Mouse (Mus musculus): ENCODE measurements around the gene Slc47a2. TPM values are rescaled to one million over a fixed set of nuclear protein-coding genes. Genes with fewer than 3 reads are reported as not detected.
A peak's percentile ranks its signal among the peaks of the same experiment; 100 is the strongest.

Slc47a2 gene
- polyA plus RNA-seq, 1 experiment from 2014 or later: not detected

DNA sequence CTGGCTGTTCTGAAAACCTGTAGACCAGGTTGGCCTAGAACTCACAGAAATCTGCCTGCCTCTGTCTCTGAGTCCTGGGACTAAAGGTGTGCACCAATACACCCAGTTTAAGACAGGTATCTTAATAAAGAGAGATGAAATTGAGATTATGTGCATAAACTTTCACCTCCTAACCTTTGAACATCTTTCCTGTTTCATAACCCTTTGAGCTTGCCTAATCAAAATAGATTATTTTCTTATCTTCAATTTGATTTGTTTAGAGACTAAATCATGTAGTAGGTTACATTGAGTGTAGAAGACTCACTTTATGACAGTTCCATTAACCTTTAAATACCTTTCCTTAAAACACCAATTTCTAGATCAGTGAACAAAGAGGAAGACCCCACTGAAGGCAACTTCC, 71.0 kb downstream of the Slc47a2 start:
- no peaks in the 10 kb centered on the region for H3K4me1 ChIP-seq
- H3K9me3 ChIP-seq: no peaks in the 10 kb centered on the region
- H3K27ac ChIP-seq: no peak overlapping the region
- DNase-seq (ENCODE audit: low spot score): no peak
- no peaks in the 10 kb centered on the region; the same call in 1 of the 2 replicates for H3K27me3 ChIP-seq (ENCODE audit: insufficient read depth, poor library complexity, severe bottlenecking)
- no peaks in the 10 kb centered on the region for H3K36me3 ChIP-seq
- no peak overlapping the region for H3K4me3 ChIP-seq

DNA sequence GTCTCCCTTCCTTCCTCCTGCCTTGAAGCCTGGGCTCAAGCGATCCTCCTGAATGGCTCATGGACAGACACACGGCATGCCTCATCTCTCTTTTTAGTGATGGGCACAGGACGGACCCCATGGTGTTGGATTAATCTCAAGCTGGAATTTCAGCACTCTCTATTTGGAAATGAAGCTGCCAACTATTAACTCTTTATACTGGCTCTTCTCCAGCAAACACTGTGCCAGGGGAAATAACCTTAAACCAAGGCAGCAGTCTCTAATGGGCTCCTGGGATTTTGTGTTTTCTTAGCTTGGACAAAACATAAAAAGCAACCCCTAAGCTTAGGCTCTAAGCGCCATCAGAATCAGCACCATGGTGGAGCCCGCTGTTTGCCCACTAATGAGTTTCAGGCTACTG, 72.3 kb downstream of the Slc47a2 start:
- WGBS: 81% methylated on average over 5 of the region's 5 CpGs
- H3K27me3 ChIP-seq (ENCODE audit: insufficient read depth, poor library complexity, severe bottlenecking): no peaks in the 10 kb centered on the region; the same call in 1 of the 2 replicates
- H3K4me3 ChIP-seq: no peak overlapping the region
- H3K36me3 ChIP-seq: no peaks in the 10 kb centered on the region
- DNase-seq (ENCODE audit: low spot score): no peak
- peaks cover 6% of the 10 kb centered on the region; the same call in 1 of the 2 replicates for H3K4me1 ChIP-seq
- H3K9me3 ChIP-seq: no peaks in the 10 kb centered on the region
- no peak overlapping the region for H3K27ac ChIP-seq

DNA sequence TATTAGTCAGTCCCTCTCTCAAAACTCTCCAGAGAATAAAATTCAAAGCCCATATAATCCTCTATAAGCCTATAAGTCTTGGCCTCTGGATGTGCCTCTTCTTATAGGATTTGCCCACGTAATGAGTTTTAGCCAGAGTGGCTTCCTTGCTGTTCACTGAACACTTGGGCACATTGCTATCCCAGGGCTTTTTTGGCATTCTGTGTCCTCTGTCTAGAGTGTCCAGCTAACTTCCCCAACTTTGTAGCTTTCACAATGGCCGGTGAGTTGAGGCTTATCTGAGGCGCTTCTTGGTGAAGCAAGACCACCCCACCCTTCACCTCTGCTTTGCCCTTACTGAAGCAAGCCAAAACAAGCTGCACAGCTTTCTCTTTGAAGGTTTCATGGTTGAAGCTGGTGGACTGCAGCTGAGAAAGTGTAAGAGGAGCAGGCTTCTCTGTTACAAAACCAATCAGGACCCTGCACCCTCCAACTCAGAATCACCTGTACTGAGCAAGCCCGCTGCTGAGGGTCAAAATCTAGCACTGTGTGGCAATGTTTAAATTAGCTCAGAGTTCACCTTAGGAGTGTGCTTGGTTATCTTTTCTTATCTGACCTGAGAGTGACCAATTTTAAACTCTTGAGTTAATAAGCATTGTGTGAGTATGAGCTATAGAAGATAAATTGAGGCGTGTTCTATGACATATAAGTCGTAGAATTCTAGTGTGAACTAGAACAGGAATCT, 73.9 kb downstream of the Slc47a2 start:
- Histone ChIP-seq H3K9me3 (no peaks in the 10 kb centered on the region), H3K4me3 (no peak overlapping the region), H3K27me3 (ENCODE audit: insufficient read depth, poor library complexity, severe bottlenecking) (no peaks in the 10 kb centered on the region; the same call in 1 of the 2 replicates), H3K27ac (no peak overlapping the region), H3K36me3 (peaks cover 12% of the 10 kb centered on the region; the same call in 1 of the 2 replicates), H3K4me1 (peaks cover 6% of the 10 kb centered on the region; the same call in 1 of the 2 replicates)
- 79% methylated on average over 6 of the region's 6 CpGs for WGBS
- DNase-seq (ENCODE audit: low spot score): no peak

DNA sequence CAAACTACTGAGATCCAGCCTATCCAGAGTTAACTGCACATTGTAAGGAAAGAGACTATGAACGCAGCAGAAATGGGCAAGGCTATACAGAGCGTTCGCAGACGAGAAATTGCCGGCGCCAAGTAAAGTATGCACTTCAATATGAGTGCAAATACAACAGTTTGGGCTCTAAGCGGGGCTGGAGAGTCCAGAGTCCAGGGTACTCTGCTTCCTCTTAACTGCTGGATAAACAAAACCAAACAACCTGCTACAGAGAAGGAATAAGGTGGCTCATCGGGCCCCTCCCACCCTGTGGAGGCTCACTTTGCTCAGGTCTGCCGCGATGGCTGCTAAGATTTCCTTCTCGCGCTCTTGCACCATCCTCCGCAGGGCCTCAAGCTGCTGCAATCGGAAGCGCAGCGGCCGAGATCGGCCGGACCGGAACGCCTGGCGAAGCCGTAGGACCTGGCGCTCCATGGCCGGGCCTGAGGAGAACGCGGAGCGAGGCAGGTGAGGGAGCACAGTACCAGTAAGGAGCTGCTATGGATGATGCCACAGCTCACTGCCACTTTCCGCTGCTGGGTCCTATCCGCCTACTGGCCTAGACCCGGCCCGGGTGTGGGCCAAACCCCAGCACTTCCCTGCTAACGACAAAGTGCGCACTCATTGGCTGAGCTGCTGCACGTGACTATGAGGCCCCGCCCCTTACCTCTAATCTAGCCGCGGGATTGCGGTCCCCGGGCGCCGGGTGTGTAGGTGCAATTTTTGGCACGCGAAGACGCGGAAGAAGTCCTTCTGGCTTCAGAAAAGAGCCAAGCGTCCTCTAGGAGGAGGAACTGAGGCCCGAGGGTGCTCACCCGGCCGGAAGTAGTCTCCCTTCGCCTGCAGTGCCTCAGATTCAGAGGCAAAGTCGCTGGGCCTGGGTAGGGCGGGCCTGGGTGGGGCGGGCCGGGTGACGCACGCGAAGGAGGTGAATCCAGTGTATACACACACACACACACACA, 75.8 kb downstream of the Slc47a2 start, which contains the start of gene Aldh3a2:
Gene Aldh3a2, minus strand, starts transcription at position 914 of the 983 bp plus-strand sequence.
- 1% methylated on average over 58 of the region's 58 CpGs for WGBS
- peak within 1 kb of the TSS; percentile 92 for H3K27ac ChIP-seq

DNA sequence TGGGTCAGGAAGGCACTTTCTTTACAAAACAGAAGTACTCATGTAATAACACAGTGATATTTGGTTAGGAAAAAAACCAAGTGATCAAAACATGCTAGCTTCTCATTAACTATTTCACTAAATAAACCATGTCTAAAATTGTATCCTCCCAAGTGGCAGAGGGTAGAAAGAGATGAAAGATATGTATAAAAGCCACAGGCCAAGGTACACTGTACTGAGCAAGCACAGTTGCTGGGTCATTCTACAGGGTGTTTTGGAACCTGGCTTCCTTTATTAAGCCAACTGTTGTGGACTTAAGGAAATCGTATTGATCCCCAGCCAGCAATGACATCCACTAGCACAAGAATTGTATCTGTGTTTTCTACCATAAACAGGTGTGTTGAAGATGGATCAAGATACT, 78.8 kb downstream of the Slc47a2 start:
- Histone ChIP-seq H3K27me3 (ENCODE audit: insufficient read depth, poor library complexity, severe bottlenecking) (no peaks in the 10 kb centered on the region; the same call in 1 of the 2 replicates), H3K4me3 (no peak overlapping the region), H3K27ac (no peak overlapping the region), H3K36me3 (peaks cover 56% of the 10 kb centered on the region), H3K9me3 (no peaks in the 10 kb centered on the region), H3K4me1 (peaks cover 6% of the 10 kb centered on the region; the same call in 1 of the 2 replicates)
- 79% methylated on average over 1 of the region's 1 CpGs for WGBS
- no peak for DNase-seq (ENCODE audit: low spot score)

More for the DNA sequence above, 75.8 kb downstream of the Slc47a2 start, which contains the start of gene Aldh3a2:
- no peaks in the 10 kb centered on the region for H3K9me3 ChIP-seq
- peaks cover 6% of the 10 kb centered on the region; the same call in 1 of the 2 replicates for H3K4me1 ChIP-seq
- peak; percentile 97 for DNase-seq (ENCODE audit: low spot score)
- no peaks in the 10 kb centered on the region; the same call in 1 of the 2 replicates for H3K27me3 ChIP-seq (ENCODE audit: insufficient read depth, poor library complexity, severe bottlenecking)
- H3K4me3 ChIP-seq: peak within 1 kb of the TSS; percentile 78
- peaks cover 32% of the 10 kb centered on the region for H3K36me3 ChIP-seq

DNA sequence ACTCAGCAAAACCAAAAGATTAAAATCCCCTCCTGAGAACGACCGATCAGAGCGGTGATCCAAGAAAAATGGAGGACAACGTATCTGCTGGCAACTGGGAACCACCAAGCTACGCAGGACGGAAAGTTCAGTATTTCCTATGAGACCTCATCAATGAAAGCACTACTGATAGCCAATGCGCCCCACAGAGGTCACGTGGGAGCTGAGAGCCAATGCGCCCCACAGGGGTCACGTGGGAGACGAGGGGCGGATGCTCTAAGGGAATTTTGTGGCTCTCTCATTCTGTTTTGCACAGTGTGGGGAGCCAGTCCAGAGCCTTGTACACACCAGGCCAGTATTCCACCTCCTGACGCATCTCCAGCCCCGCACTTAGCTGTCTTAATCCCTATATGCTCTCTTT, 80.1 kb downstream of the Slc47a2 start:
- Histone ChIP-seq H3K36me3 (peaks cover 67% of the 10 kb centered on the region), H3K4me3 (no peak overlapping the region), H3K27me3 (ENCODE audit: insufficient read depth, poor library complexity, severe bottlenecking) (no peaks in the 10 kb centered on the region), H3K27ac (no peak overlapping the region), H3K9me3 (no peaks in the 10 kb centered on the region), H3K4me1 (peaks cover 11% of the 10 kb centered on the region; the same call in 1 of the 2 replicates)
- 91% methylated on average over 14 of the region's 14 CpGs for WGBS
- DNase-seq (ENCODE audit: low spot score): no peak

DNA sequence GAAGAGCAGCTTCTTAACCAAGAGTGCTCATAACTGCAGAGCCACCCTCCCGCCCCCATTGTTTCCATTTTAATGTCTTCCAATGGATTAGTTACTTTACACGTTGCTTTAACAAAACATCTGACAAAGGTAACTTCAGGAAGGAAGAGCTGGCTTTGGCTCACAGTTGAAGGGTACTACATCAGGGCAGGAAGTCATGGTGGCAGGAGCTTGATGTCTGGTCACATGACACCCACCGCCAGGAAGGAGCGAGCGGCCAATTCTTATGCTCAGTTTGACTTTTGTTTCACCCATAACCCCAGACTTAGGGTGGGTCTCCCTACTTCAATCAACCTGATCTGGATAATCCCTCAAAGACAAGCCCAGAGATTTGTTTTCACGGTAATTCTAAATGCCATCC, 83.6 kb downstream of the Slc47a2 start:
- Histone ChIP-seq H3K27me3 (ENCODE audit: insufficient read depth, poor library complexity, severe bottlenecking) (no peaks in the 10 kb centered on the region), H3K27ac (no peak overlapping the region), H3K4me1 (0 out of 2 replicates have a peak, but pooled peaks cover 10% of the 10 kb centered on the region), H3K9me3 (no peaks in the 10 kb centered on the region), H3K4me3 (no peak overlapping the region), H3K36me3 (peaks cover 81% of the 10 kb centered on the region)
- 90% methylated on average over 6 of the region's 6 CpGs for WGBS
- DNase-seq (ENCODE audit: low spot score): no peak

DNA sequence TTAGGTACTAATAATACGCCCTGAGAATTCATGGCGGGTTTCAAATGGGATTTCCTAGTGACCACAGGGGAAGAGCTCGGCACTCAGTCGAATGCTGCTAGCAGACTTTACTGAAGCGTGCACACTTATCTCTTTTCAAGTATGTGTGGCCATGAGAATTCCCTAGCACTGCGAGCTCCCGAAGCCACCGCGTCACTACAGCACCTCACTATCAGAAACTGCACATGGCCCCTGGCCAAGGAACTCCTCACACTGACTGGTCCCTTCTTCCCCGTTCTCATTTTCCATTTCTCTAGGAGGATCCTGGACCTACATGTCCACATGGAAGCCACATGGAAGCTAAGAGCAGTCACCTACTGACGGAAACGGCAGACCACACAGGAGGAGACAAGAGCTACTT, 89.9 kb downstream of the Slc47a2 start:
- peak; percentile 81 for DNase-seq (ENCODE audit: low spot score)
- Histone ChIP-seq H3K4me1 (peaks cover 20% of the 10 kb centered on the region; the same call in 1 of the 2 replicates), H3K27me3 (ENCODE audit: insufficient read depth, poor library complexity, severe bottlenecking) (no peaks in the 10 kb centered on the region), H3K4me3 (no peak overlapping the region), H3K27ac (peak overlapping the region; percentile 39; the same call in 1 of the 2 replicates), H3K9me3 (no peaks in the 10 kb centered on the region), H3K36me3 (peaks cover 55% of the 10 kb centered on the region)
- WGBS: 60% methylated on average over 12 of the region's 12 CpGs

DNA sequence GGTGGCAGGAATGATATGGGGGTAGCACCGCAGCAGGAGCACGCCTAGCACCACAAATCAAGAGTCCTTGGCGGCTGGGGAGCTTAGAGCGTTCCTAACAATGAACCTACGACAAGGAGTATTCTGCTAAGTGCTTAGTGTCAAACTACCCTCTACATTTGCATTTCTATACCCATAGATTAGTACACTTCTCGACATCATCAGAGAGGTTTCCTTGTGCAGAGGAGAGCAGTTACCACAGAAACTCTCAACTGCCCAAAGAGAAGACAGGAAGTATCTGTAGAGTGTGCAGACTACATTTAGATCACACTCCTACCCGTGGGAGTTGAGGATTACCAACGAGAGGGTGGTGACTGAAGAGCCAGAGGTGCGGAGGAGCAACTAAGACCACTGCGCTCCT, 90.9 kb downstream of the Slc47a2 start:
- Histone ChIP-seq H3K4me1 (peaks cover 12% of the 10 kb centered on the region; the same call in 1 of the 2 replicates), H3K27ac (no peak overlapping the region), H3K27me3 (ENCODE audit: insufficient read depth, poor library complexity, severe bottlenecking) (no peaks in the 10 kb centered on the region), H3K9me3 (no peaks in the 10 kb centered on the region), H3K36me3 (peaks cover 54% of the 10 kb centered on the region), H3K4me3 (no peak overlapping the region)
- 78% methylated on average over 10 of the region's 10 CpGs for WGBS
- no peak for DNase-seq (ENCODE audit: low spot score)

Other genes with a start within 250 kb of the Slc47a2 start
- 1.1 and 1.2 TPM in 2 replicates for gene Tnfrsf13b, start 216.1 kb downstream of the Slc47a2 start, polyA plus RNA-seq (2016; fragmentation: Nextera tagmentation; extraction: Ambion mirVana)
- gene Usp22, start 167.8 kb downstream of the Slc47a2 start, polyA plus RNA-seq (2016; fragmentation: Nextera tagmentation; extraction: Ambion mirVana): 105 and 106 TPM in 2 replicates
- not detected in 2 replicates for gene Aldh3a1, start 135.3 kb downstream of the Slc47a2 start, polyA plus RNA-seq (2016; fragmentation: Nextera tagmentation; extraction: Ambion mirVana)
- 26.3 and 29.1 TPM in 2 replicates for gene Aldh3a2, start 75.4 kb downstream of the Slc47a2 start, polyA plus RNA-seq (2016; fragmentation: Nextera tagmentation; extraction: Ambion mirVana)
- 11.3 and 27.9 TPM in 2 replicates for gene Slc47a1, start 35.5 kb upstream of the Slc47a2 start, polyA plus RNA-seq (2016; fragmentation: Nextera tagmentation; extraction: Ambion mirVana)
- 0.10 and 0.77 TPM in 2 replicates for gene Rnf112, start 111.3 kb upstream of the Slc47a2 start, polyA plus RNA-seq (2016; fragmentation: Nextera tagmentation; extraction: Ambion mirVana)
- 22.7 and 67.8 TPM in 2 replicates for gene Mfap4, start 142.6 kb upstream of the Slc47a2 start, polyA plus RNA-seq (2016; fragmentation: Nextera tagmentation; extraction: Ambion mirVana)
- 42.7 and 49.1 TPM in 2 replicates for gene Mapk7, start 151.5 kb upstream of the Slc47a2 start, polyA plus RNA-seq (2016; fragmentation: Nextera tagmentation; extraction: Ambion mirVana)
- gene B9d1, start 162.3 kb upstream of the Slc47a2 start, polyA plus RNA-seq (2016; fragmentation: Nextera tagmentation; extraction: Ambion mirVana): 14.5 and 21.5 TPM in 2 replicates
- gene Epn2, start 236.8 kb upstream of the Slc47a2 start, polyA plus RNA-seq (2016; fragmentation: Nextera tagmentation; extraction: Ambion mirVana): 22.8 and 22.9 TPM in 2 replicates